Mouse (Mus musculus) embryonic facial prominence, embryonic 11.5 days (tissue): ENCODE data around the gene Trip6. TPM values are rescaled to one million over a fixed set of nuclear protein-coding genes. Genes with fewer than 3 reads are reported as not detected.
A peak's percentile ranks its signal among the peaks of the same experiment; 100 is the strongest.

Experiments
- ATAC-seq: fragments of 200-750 bp; cut with Nextera tagmentation; replicated peaks from 2 replicates; pipeline ENCODE4 v1.8.0; 2017; ENCODE audit warnings: low read depth; ENCODE audit not compliant: insufficient number of reproducible peaks, low FRiP score, low TSS enrichment
- DNase-seq: peaks from one replicate; pipeline ENCODE4 v3.0.0-alpha.2; 2015; ENCODE audit warnings: low spot score
- H3K27ac ChIP-seq: fragments of 300-500 bp; sonication (generic); replicated peaks from 2 replicates; pipeline ENCODE4 v1.5.1; 2014; ENCODE audit warnings: mild to moderate bottlenecking, low read depth, low read length, control low read depth
- H3K27me3 ChIP-seq: fragments of 300-500 bp; sonication (generic); 2 replicates; pipeline ENCODE4 v1.6.1; 2014; ENCODE audit warnings: mild to moderate bottlenecking, low read length, moderate library complexity, mixed read lengths; ENCODE audit not compliant: control insufficient read depth, insufficient read depth
- H3K36me3 ChIP-seq: fragments of 300-500 bp; sonication (generic); replicated peaks from 2 replicates; pipeline ENCODE4 v1.6.1; 2014; ENCODE audit warnings: low read depth, mild to moderate bottlenecking, low read length, moderate library complexity, mixed read lengths; ENCODE audit not compliant: control insufficient read depth, insufficient read depth
- H3K4me1 ChIP-seq: fragments of 300-500 bp; sonication (generic); 2 replicates; pipeline ENCODE4 v1.6.1; 2014; ENCODE audit warnings: low read length, mixed read lengths; ENCODE audit not compliant: control insufficient read depth, insufficient read depth
- H3K4me2 ChIP-seq: fragments of 300-500 bp; sonication (generic); 2 replicates; pipeline ENCODE4 v1.6.1; 2014; ENCODE audit warnings: low read depth, mild to moderate bottlenecking, control low read depth, low read length, moderate library complexity
- H3K4me3 ChIP-seq: fragments of 300-500 bp; sonication (generic); 2 replicates; pipeline ENCODE4 v1.5.1; 2014; ENCODE audit warnings: low read depth, low read length, control low read depth
- H3K9ac ChIP-seq: fragments of 300-500 bp; sonication (generic); replicated peaks from 2 replicates; pipeline ENCODE4 v1.6.1; 2014; ENCODE audit warnings: mild to moderate bottlenecking, control low read depth, low read length
- H3K9me3 ChIP-seq: fragments of 300-500 bp; sonication (generic); replicated peaks from 2 replicates; pipeline ENCODE4 v1.6.1; 2016; ENCODE audit warnings: mild to moderate bottlenecking, low read length, inconsistent platforms, mixed read lengths; ENCODE audit not compliant: control insufficient read depth
- WGBS: fragments of 180-500 bp; shearing (Covaris S2); extraction: QIAGEN DNeasy Blood & Tissue Kit; methylation state at CpG from one replicate; pipeline ENCODE4 v1.1.7; 2014; 5-methylcytosine and 5-hydroxymethylcytosine counted together
- polyA plus RNA-seq: library from polyadenylated mRNA; unstranded; fragments of >200 nt; fragmentation: Nextera tagmentation; extraction: Ambion mirVana; gene quantifications from 2 replicates; pipeline ENCODE4 v1.2.1, GENCODE M21; 2014

Gene Trip6
- polyA plus RNA-seq, 1 experiment from 2014 or later: 40.3 TPM

GRCm38 (mm10) chr5:137334317-137334716, 20.1 kb upstream of the Trip6 start:
- Histone ChIP-seq H3K9ac (no peak overlapping the region), H3K9me3 (no peaks in the 10 kb centered on the region), H3K4me1 (peaks cover 4% of the 10 kb centered on the region; the same call in 1 of the 2 replicates), H3K27ac (no peak overlapping the region), H3K27me3 (no peaks in the 10 kb centered on the region), H3K4me2 (no peak overlapping the region; the same call in 1 of the 2 replicates), H3K36me3 (no peaks in the 10 kb centered on the region), H3K4me3 (no peak overlapping the region)
- ATAC-seq (no peak), DNase-seq (no peak)
- WGBS: 63% methylated on average over 10 of the region's 10 CpGs

GRCm38 (mm10) chr5:137333512-137334174, 19.4 kb upstream of the Trip6 start, which contains the start of gene Slc12a9:
Gene Slc12a9, minus strand, starts transcription at chr5:137333597.
- peak; percentile 87 for ATAC-seq
- H3K4me1 ChIP-seq: no peaks in the 10 kb centered on the region
- H3K9ac ChIP-seq: peak within 1 kb of the TSS; percentile 61
- H3K9me3 ChIP-seq: no peaks in the 10 kb centered on the region
- no peaks in the 10 kb centered on the region for H3K27me3 ChIP-seq
- peak within 1 kb of the TSS; percentile 51 for H3K4me3 ChIP-seq
- H3K27ac ChIP-seq: no peak within 1 kb of the TSS
- under 1% methylated on average over 44 of the region's 44 CpGs for WGBS
- DNase-seq: peak; percentile 97
- H3K4me2 ChIP-seq: peak within 1 kb of the TSS; percentile 90
- H3K36me3 ChIP-seq: no peaks in the 10 kb centered on the region

GRCm38 (mm10) chr5:137332857-137333511, 18.8 kb upstream of the Trip6 start:
- ATAC-seq (no peak), DNase-seq (no peak)
- WGBS: 16% methylated on average over 15 of the region's 15 CpGs
- Histone ChIP-seq H3K4me1 (no peaks in the 10 kb centered on the region), H3K27ac (no peak overlapping the region), H3K36me3 (no peaks in the 10 kb centered on the region), H3K9me3 (no peaks in the 10 kb centered on the region), H3K27me3 (no peaks in the 10 kb centered on the region), H3K4me2 (peak overlapping the region; percentile 90), H3K9ac (peak overlapping the region; percentile 61), H3K4me3 (peak overlapping the region; percentile 51)

GRCm38 (mm10) chr5:137330910-137331309, 16.7 kb upstream of the Trip6 start:
- no peak for ATAC-seq
- no peaks in the 10 kb centered on the region for H3K4me1 ChIP-seq
- H3K4me3 ChIP-seq: no peak overlapping the region
- 89% methylated on average over 7 of the region's 7 CpGs for WGBS
- H3K9me3 ChIP-seq: no peaks in the 10 kb centered on the region
- H3K27ac ChIP-seq: no peak overlapping the region
- H3K9ac ChIP-seq: no peak overlapping the region
- H3K4me2 ChIP-seq: no peak overlapping the region
- DNase-seq: no peak
- no peaks in the 10 kb centered on the region for H3K27me3 ChIP-seq
- H3K36me3 ChIP-seq: no peaks in the 10 kb centered on the region

GRCm38 (mm10) chr5:137320996-137321395, 6.8 kb upstream of the Trip6 start:
- ATAC-seq: no peak
- H3K9ac ChIP-seq: no peak overlapping the region
- H3K36me3 ChIP-seq: no peaks in the 10 kb centered on the region

GRCm38 (mm10) chr5:137318570-137318969, 4.4 kb upstream of the Trip6 start:
- Histone ChIP-seq H3K9me3 (no peaks in the 10 kb centered on the region), H3K36me3 (no peaks in the 10 kb centered on the region), H3K27ac (no peak overlapping the region), H3K4me2 (no peak overlapping the region), H3K27me3 (no peaks in the 10 kb centered on the region), H3K4me1 (peaks cover 9% of the 10 kb centered on the region), H3K9ac (no peak overlapping the region), H3K4me3 (no peak overlapping the region)
- WGBS: 97% methylated on average over 1 of the region's 1 CpGs
- DNase-seq (no peak), ATAC-seq (no peak)

More at GRCm38 (mm10) chr5:137320996-137321395, 6.8 kb upstream of the Trip6 start:
- H3K4me2 ChIP-seq: no peak overlapping the region
- no peaks in the 10 kb centered on the region for H3K9me3 ChIP-seq
- no peak for DNase-seq
- H3K27ac ChIP-seq: no peak overlapping the region
- H3K4me3 ChIP-seq: no peak overlapping the region
- no peaks in the 10 kb centered on the region for H3K4me1 ChIP-seq
- 93% methylated on average over 3 of the region's 3 CpGs for WGBS
- no peaks in the 10 kb centered on the region for H3K27me3 ChIP-seq

GRCm38 (mm10) chr5:137317361-137317760, 3.2 kb upstream of the Trip6 start:
- no peak overlapping the region for H3K4me2 ChIP-seq
- 89% methylated on average over 8 of the region's 8 CpGs for WGBS
- no peak overlapping the region for H3K27ac ChIP-seq
- H3K9ac ChIP-seq: no peak overlapping the region
- H3K27me3 ChIP-seq: no peaks in the 10 kb centered on the region
- H3K4me1 ChIP-seq: peaks cover 15% of the 10 kb centered on the region
- no peak for ATAC-seq
- no peaks in the 10 kb centered on the region for H3K36me3 ChIP-seq
- H3K9me3 ChIP-seq: no peaks in the 10 kb centered on the region
- no peak overlapping the region for H3K4me3 ChIP-seq
- DNase-seq: no peak
